Mouse (Mus musculus): ENCODE measurements around the gene Chkb.

The Chkb gene

GRCm38 (mm10) chr15:89429352-89430221, at the start of gene Chkb, which contains the start of the genes C730034F03Rik and Gm44502:
Gene Chkb (minus strand): TSS chr15:89429908.
Gene C730034F03Rik (plus strand): TSS chr15:89429589.
Gene Gm44502 (minus strand): TSS chr15:89429696.
- DNase-seq (ENCODE audit: low spot score): peak; percentile 94

GRCm38 (mm10) chr15:89478622-89479021, 48.9 kb upstream of the Chkb start:
- DNase-seq (ENCODE audit: low spot score): no peak

- no peak for DNase-seq (ENCODE audit: low spot score)
These were observed 48.1 kb upstream of the Chkb start for GRCm38 (mm10) chr15:89477806-89478205.

- no peak for DNase-seq (ENCODE audit: low spot score)
These were observed 47.4 kb upstream of the Chkb start, which contains the start of gene Arsa for GRCm38 (mm10) chr15:89477091-89477491. Gene Arsa (minus strand): TSS chr15:89477425.

- DNase-seq (ENCODE audit: low spot score): no peak
These were observed 46.7 kb upstream of the Chkb start for GRCm38 (mm10) chr15:89476475-89476815.

DNA sequence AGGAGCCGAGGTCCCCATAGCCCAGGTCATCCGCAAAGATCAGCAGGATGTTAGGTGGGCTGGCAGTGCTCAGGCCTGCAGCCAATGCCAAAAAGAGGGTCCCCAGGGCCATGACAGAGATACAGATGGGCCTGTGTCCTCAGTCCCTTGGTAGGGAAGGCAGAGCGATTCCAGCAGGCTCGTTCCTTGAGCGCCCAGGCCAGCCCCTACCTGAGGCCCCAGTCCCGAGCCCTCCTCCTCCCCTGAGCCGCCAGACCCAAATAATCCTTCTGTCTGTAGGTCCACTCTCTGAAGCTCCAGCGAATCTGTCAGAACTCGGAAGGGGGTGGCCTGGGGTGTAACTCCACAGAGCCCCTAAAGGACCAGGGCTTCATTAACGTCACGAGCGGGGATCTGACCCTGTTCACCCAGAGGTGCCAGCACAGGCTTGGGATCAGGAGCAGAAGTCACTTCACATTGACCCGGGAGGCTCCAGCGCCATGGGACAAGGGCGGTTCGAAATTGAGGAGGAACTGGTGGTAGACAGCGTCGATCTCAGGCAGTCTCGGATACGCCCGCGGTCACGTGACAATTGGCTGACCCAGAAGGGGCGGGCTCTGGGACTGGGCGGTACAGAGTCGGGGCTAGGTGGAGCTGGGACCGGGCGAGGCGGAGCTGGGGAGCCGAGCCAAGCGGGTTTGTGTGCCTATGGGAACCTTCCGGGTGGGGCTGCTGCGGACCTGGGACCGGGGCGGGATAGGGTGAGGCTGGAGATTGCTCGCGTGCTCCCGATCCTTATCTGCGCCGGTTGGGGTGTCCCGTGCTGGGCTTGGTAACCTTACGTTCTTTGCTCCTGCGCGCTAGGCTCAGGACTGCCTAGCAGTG, 46.1 kb upstream of the Chkb start:
- DNase-seq (ENCODE audit: low spot score): peak; percentile 94

GRCm38 (mm10) chr15:89475293-89475600, 45.5 kb upstream of the Chkb start:
- no peak for DNase-seq (ENCODE audit: low spot score)

DNA sequence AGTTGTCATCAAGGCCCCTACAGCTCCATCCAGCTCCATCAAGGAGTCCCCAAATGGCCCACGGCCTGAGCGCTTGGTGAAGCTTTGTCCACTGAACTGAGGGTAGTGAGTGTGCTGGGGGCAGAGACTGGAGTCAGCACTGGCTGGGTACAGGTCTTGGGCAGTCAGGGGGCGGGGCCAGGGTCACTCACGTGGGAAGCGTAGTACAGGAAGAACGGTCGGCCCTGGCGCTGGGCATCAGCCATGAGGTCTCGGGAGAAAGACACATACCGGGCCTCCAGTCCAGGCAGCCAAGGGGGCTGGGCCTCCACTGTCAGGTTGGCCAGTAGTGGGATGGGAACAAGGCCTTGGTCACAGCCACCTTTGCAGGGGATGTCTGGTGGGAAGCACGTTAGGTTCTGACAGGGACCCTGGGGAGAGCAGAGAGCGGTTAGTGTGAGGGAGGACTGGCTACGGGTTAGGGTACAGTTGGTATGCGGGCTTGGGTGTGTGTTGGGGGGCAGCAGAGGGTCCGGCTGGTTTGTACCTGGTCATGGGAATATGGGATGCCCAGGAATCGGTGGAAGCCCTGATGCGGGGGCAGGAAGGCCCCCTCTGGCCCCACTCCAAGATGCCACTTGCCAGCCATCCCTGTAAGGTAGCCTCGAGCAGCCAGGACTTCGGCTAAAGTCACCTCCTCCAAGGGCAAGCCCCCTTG, 45.0 kb upstream of the Chkb start:
- no peak for DNase-seq (ENCODE audit: low spot score)

DNA sequence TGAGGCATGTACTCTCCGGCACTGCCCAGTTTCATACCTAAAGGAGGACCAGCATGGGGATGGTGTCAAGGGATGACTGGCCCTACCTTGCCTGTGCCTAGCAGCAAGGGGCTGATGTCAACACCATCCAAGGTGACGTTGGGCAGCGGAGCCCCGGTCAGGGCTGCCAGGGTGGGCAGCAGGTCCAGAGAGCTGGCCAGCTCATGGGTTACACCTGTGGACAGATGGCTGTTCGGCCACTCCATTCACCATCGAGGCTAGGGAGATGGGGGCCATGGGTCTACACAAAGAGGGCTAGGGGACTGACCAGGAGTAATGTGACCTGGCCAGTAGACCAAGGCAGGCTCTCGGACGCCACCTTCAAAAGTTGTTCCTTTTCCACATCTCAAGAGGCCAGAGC, 44.2 kb upstream of the Chkb start:
- DNase-seq (ENCODE audit: low spot score): no peak

DNA sequence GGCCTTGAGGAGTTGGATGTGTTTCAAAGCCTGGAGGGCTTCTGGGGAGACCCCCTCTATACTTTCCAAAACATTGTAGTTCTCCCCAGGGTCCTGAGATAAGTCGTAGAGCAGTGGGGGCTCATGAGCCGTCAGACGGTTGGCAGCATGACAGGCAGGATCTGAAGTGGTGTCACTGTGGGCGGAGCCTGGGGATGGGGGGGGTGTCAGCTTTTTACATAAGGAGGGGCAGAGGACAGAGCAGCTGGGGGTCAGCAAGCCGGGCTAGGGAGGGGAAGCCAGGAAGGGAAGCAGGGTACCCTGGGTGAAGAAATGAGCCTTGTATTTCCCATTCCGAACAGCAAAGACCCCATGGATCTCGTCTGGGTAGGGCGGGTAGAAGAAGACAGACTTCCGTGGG, 43.7 kb upstream of the Chkb start:
- DNase-seq (ENCODE audit: low spot score): no peak

- no peak for DNase-seq (ENCODE audit: low spot score)
These were observed 41.8 kb upstream of the Chkb start for GRCm38 (mm10) chr15:89471476-89471875.

- no peak for DNase-seq (ENCODE audit: low spot score)
These were observed 38.9 kb upstream of the Chkb start for GRCm38 (mm10) chr15:89468577-89468976.

DNA sequence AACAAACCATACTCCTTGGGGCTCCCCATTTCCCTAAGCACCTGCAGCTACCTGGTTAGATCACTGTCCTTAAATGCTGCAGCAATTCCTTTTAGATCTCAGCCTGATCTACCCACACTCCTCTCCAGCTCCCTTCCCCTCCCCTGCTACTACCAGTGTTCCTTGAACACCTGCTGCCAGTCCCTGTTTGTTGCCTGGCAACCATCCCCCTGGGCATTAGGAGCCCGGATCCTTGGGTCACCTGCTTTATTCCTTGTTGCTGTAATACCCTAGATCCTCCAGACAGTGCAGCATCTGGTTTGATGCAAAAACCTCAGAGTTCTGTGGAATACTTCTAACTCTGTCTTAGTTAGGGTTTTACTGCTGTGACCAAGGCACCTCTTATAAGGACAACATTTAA, 35.3 kb upstream of the Chkb start:
- no peak for DNase-seq (ENCODE audit: low spot score)

DNA sequence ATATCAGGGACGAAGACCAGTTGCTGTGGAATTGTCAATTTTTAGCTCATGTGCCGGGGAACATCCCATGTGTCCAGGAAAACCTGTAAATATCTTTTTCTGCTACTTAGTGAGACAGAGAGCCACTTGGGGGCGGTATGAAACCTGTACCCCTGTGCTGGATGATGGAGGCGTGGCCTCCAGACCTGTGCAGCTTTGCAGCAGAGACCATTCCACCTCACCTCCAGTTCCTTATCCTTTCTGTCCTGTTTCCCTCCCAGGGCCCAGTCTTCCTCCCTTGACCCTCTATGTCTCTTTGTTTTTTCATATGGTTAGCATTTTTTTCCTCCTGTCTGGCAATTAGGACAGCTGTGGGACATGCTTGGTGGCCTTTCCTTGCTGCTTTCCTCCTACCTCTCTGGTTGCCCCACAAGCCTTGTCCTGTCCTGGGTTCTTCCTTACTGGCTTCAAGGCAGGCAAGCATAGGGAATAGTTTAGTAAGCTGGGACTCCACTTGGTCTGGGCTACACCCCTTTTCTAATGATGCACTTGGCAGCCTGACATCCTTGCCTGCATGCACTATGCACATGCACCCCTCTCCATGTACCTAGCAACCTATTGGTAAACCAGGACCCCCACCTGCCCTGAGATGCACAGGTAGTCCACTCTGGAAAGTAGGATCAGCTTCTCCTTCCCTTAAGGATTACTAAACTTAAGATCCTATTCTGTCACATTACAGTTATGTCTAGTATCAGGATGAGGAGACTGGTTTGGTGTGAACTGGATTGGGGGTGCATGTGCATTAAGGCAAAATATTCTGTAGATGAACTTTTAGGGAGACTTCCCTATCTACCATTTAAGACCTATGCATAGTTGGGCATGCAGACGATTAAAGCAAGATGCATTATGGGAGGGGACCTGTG, 33.9 kb upstream of the Chkb start:
- no peak for DNase-seq (ENCODE audit: low spot score)

- no peak for DNase-seq (ENCODE audit: low spot score)
These were observed 32.5 kb upstream of the Chkb start for GRCm38 (mm10) chr15:89462176-89462575.

- no peak for DNase-seq (ENCODE audit: low spot score)
These were observed 31.6 kb upstream of the Chkb start for GRCm38 (mm10) chr15:89461321-89461720.

DNA sequence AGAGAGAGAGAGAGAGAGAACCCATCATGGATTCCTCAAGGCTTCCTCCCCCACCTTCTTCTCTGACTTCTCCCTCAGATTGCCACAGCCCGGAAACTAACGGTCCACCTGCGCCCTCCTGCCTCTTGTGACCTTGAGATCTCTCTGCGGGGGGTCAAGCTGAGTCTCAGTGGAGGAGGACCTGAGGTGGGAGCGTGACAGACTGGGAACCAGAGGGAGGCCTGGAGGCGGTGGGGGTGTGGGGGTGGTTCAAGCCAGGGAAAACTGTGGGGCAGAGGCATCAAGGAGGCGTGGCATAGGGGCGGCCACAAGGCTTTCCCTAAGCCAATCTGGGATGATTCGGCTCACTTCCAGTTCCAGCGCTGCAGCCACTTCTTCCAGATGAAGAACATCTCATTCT, 30.6 kb upstream of the Chkb start:
- no peak for DNase-seq (ENCODE audit: low spot score)

- no peak for DNase-seq (ENCODE audit: low spot score)
These were observed 30.1 kb upstream of the Chkb start for GRCm38 (mm10) chr15:89459821-89460220.

GRCm38 (mm10) chr15:89458942-89459341, 29.2 kb upstream of the Chkb start:
- no peak for DNase-seq (ENCODE audit: low spot score)

- DNase-seq (ENCODE audit: low spot score): no peak
These were observed 25.9 kb upstream of the Chkb start for GRCm38 (mm10) chr15:89455642-89456041.

DNA sequence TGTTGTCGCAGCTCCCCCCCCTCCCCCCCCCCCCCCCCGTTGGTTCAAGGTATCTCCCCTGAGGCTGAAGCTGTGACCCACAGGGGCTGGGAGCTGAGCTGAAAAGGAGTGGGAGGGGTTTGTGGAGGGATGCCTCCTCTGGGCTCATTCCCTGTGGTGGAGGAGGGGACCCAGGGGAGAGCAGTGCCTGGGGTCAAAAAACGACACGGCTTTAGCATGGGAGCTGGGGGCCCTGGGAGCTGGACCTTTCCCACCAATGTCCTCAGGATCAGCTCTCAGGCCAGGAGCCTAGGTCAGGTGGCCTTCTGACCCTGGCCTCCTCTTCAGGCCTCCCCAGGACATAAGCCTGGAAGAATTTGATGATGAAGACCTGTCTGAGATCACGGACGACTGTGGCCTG, 25.1 kb upstream of the Chkb start:
- DNase-seq (ENCODE audit: low spot score): no peak

Measured in yolk sac, embryonic 10.5 days (tissue).